Mouse (Mus musculus): Measurements from ENCODE around the gene Tomm70a. TPM values are rescaled to one million over a fixed set of nuclear protein-coding genes. Genes with fewer than 3 reads are reported as not detected.

The Tomm70a gene
- 10 to 100 TPM; 60.8 to 64.5 TPM for total RNA-seq (2021)
- long read RNA-seq, experiment 1, full-length matches to known transcripts, result 52 of 92 reads
- long read RNA-seq, experiment 1, partial matches to known transcripts, result 36 of 92 reads
- long read RNA-seq, experiment 1, other reads (novel, unspliced or antisense), result 4 of 92 reads
- long read RNA-seq, experiment 2, full-length matches to known transcripts, result 179 of 206 reads
- long read RNA-seq, experiment 2, partial matches to known transcripts, result 22 of 206 reads
- long read RNA-seq, experiment 2, other reads (novel, unspliced or antisense), result 5 of 206 reads

DNA sequence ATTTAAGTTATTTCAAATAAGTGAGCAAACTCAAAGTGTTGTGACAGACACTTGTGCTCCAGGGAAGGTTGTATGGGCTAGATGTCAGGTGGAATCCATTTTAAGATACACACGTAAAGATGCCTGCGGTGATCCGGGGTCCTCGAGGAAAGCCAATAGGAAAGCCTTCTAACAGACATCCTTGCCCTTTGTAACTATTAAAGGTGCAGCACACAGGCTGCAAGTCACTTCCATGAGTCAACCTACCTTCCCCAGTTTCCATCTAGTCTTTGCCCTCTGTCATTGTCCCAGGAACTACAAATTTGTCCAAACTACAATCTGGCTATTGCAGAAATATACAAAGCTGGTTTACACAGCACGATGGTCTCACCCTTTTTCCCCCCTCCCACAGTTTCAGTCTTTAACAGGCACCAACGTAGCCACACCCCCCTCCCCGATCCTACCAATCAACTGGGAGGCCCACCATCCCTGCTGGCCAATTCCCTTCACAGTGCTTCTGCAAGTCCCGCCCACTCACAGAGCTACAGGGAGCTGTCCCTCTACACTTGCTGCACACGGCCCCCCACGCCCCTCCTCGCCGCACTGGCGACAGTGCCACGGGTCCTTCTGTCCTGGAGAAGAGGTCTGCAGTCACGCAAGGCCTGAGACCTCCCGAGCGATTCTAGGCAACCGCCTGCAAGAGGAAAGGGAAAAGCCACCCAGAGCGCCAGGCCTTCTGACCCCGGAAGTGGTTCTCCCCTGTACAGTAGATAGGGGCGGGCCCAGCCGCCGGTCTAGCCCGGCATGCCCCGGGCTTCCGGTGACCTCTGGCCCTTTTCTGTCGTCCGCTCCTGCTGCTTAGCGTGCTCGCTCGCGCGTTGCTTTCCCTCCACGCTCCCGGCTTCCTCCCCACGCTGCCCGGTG lies at the start of gene Tomm70a:
Gene Tomm70a, plus strand, starts transcription at position 791 of the 903 bp plus-strand sequence.
- DNase-seq (ENCODE audit: low spot score in 2 of 2), result peak; percentile 70 to 88

DNA sequence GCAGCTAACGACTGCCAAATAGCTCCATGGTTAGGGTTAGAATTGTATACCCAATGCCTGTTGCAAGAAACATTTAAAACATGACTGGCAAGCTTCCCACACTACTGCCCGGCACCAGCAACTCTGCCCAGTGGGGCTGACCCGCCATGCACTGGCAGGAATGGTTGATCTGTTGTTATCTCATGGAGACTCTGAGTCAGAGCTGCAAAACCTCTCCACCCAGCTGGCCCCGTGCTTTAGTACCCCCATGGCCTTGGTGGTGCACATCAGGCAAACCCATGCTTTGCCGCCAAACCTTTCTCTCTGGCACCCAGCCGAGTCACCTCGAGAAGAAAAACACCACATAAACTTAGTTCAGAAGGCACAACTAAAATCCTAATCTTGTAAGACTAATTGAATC lies 45.5 kb upstream of the Tomm70a start:
- peak in 1 of 2 experiments; percentile 41 for DNase-seq (ENCODE audit: low spot score in 2 of 2)

DNA sequence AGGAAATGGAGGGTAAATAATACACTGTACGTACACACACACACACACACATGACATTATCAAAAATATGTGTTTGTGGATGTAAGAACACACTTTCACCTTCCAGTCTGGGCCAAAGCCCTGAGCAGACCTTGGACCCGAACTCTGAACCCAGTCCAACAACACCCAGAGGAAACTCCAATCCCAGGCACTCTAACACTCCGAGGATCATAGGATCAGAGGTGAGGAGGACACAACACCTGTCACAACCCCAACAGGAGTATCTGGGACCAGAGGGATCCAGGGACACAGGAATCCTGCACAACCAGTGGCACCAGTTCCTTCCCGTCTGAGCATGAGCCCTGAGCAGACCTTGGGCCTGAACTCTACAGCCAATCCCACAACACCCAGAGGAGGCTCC lies 41.9 kb upstream of the Tomm70a start:
- DNase-seq (ENCODE audit: low spot score in 2 of 2), result no peak

GRCm38 (mm10) chr16:57092460-57092859 lies 29.0 kb upstream of the Tomm70a start:
- DNase-seq (ENCODE audit: low spot score in 2 of 2), result no peak

- DNase-seq (ENCODE audit: low spot score in 2 of 2), result no peak
Measured at GRCm38 (mm10) chr16:57092911-57093605, 28.4 kb upstream of the Tomm70a start.

GRCm38 (mm10) chr16:57098468-57099144 lies 22.9 kb upstream of the Tomm70a start:
- DNase-seq (ENCODE audit: low spot score in 2 of 2), result no peak

DNA sequence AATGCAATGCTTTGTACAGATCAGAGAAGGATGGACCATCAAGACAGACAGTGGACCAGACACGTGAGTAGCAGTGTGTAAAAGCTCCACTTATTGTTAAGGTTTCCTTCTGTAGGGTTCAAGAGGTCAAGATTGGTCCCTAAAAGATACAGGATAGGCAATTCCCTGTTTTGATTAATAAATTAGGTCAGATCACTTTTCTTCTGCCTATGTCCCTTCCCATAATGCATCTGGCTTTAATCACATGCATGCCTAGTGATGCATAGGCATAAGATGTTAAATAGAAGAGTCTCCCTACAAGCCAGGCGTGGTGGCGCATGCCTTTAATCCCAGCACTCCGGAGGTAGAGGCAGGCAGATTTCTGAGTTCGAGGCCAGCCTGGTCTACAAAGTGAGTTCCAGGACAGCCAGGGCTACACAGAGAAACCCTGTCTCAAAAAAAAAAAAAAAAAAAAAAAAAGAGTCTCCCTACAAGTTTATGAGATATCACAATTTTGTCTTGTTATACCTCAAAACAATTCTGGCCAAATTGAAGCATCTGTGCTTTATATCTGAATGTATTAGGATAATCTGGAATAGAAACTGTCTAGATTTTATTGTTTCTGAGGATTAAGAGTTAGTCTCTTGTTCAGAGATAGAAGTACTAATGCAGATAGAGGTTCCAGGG lies 21.8 kb upstream of the Tomm70a start:
- no peak for DNase-seq (ENCODE audit: low spot score in 2 of 2)

- DNase-seq (ENCODE audit: low spot score in 2 of 2), result no peak
Measured at GRCm38 (mm10) chr16:57101174-57101573, 20.3 kb upstream of the Tomm70a start.

- DNase-seq (ENCODE audit: low spot score in 2 of 2), result no peak
Measured at GRCm38 (mm10) chr16:57106185-57106960, 15.1 kb upstream of the Tomm70a start.

DNA sequence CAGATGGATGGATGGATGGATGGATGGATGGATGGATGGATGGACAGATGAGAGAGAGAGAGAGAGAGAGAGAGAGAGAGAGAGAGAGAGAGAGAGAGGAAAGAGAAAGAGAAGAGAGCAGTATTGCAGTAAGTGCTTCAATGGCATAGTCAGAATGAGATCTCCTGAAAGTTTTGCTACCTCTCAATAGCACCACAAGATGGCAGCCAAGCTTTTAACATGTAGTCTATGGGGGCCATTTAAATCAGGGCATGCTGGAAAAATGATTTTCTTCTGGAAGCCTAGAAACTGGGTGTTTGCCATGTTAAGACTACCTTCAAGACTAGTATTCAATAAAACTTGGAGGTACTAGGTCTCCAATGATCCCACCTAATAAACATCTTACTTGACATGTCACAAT lies 5.4 kb upstream of the Tomm70a start:
- DNase-seq (ENCODE audit: low spot score in 2 of 2), result no peak

DNA sequence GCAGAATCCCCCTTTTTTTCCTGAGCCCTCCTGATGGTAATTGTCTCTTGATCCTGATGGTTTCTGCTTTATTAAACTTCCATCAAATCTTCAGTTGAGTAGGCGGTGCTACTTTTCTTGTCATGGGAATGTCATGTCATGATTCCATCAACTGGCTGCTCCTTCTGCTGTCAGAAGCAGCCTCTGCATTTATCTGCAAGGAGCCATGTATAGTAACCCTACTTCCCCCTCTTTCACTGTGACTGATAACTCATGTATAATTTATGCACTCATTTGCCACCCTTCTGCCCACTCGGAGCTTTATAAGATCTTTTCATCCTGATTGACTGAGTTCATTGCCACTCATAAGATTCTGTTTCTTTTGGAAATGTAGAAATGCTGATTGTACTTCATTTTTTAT lies 3.9 kb upstream of the Tomm70a start:
- no peak for DNase-seq (ENCODE audit: low spot score in 2 of 2)

GRCm38 (mm10) chr16:57121816-57122415 lies 413 bp downstream of the Tomm70a start:
- DNase-seq (ENCODE audit: low spot score in 2 of 2), result peak in 1 of 2 experiments; percentile 14

GRCm38 (mm10) chr16:57122682-57123445 lies 1.4 kb downstream of the Tomm70a start:
- DNase-seq (ENCODE audit: low spot score in 2 of 2), result no peak

- no peak for DNase-seq (ENCODE audit: low spot score in 2 of 2)
Measured at GRCm38 (mm10) chr16:57126268-57126667, 4.8 kb downstream of the Tomm70a start.

- no peak for DNase-seq (ENCODE audit: low spot score in 2 of 2)
Measured at GRCm38 (mm10) chr16:57127825-57128224, 6.3 kb downstream of the Tomm70a start.

DNA sequence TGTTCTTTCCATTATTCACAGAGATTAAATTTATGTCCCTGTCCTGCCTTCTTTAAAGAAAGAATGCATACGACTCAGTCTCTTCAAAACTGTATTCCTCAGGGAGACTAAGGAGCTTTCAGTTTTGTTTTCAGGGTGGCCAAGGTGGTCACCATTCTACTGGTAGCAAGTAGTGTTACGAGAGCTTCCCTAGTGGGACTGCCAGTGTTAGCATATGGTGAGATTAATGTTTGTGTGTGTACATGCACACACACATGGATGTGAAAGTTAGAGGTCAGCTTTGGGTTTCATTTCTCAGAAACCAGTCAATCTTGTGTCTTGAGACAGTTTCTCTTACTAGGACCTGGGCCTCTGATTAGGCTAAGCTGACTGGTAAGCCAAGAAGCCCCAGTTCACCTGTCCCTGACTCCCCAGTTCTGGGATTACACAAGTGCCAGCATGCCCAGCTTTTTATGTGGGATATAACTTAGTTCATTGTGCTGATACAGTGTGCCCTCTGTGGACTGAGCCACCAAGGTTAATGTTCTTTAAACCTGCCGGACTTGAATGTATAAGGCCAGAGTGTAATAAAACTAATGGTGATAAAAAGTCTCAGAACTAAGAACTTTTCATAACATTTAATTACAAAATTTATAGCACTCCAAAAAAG lies 9.4 kb downstream of the Tomm70a start:
- no peak for DNase-seq (ENCODE audit: low spot score in 2 of 2)

DNA sequence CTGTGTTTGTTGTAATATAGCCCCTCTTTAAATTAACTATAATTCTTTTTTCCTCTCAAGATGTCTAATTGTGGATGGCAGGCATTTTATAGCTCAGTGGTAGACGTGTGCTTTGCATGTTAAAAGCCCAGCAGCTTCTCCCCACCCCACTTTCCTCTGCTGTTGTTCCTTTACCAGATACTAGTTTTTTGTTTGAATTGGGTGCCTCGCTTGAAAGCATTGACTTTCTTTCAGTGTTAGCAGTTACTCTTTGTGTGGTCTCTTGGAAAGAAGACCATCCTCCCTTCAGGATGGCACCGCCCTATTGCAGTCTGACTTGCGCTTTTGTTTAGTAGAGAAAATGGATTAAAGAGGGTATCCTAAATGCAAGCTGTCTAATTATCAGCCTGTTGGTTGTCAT lies 10.0 kb downstream of the Tomm70a start:
- DNase-seq (ENCODE audit: low spot score in 2 of 2), result no peak

DNA sequence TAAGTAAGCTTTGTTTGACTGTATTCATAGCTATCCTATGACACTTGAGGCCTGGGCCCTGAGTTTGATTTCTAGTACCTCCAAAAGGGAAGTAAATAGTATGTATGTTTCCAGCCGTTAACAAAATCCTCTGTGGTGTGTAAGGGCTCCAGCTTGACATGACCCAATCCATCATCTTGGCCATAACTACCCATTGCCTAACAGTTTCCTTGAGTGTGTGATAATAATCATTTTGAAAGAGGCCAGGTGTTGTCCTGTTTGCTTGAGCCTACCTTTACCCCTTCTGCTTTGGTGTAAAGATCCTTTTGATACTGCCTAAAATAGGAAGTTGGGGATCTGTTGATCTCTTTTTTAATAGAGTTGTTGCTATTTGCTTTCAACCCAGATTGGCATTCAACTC lies 10.8 kb downstream of the Tomm70a start:
- no peak for DNase-seq (ENCODE audit: low spot score in 2 of 2)
